Mouse (Mus musculus): Measurements from ENCODE around the gene Fbxo41. TPM values are rescaled to one million over a fixed set of nuclear protein-coding genes. Genes with fewer than 3 reads are reported as not detected.

The Fbxo41 gene
- polyA plus RNA-seq, 1 experiment from 2014 or later, result 0.45 TPM

DNA sequence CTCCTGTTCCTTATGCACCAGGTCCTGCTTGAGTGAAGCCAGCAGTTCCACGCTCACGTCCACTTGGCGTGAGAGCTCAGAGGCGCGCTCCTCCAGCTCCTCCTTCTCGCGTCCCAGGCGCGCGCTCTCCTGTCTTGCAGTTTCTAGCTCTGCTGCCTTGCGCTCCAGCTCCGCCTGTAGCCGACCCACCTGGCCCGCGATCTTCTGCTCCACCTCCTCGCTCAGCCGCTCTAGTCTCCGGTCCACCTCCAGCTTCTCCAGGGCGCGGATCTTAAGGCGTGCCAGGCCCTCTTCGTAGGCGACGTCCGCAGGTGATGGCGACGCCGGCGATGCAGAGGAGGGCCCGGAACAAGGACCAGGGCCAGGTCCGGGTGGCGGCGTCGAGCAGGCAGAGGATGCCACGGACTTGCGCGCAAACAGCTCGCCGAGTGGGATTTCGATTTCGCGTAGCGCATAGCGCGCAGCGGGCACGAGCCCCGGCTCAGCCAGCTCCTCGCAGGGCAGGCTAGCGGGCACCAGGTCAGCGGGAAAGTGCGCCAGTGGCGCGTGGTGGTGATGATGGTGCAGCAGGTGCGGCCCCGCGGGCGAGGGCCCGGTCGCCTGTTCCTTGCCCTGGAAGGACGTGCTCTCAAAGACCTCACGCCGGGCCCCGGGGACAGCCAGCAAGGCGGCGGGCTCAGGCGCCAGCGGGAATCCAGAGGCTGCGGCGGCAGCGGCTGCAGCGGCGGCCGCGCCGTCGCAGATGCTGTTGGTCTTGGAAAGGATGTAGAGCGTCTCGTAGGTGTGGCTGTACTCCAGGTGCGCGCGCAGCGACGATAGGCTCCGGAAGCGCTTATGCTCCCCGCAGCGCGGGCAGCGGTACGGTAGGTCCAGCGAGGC lies 18.7 kb downstream of the Fbxo41 start:
- peaks cover 56% of the 10 kb centered on the region for H3K27me3 ChIP-seq (replicated peaks; ENCODE audit: control insufficient read depth, insufficient read depth, low read length)
- peak overlapping the region; percentile 29; the same call in 1 of the 2 replicates for H3K4me3 ChIP-seq (ENCODE audit: low read depth, low read length)
- H3K9ac ChIP-seq (ENCODE audit: low read length), result no peak overlapping the region
- DNase-seq (ENCODE audit: low spot score) (peak; percentile 63), ATAC-seq (replicated peaks; ENCODE audit: low FRiP score, low TSS enrichment, low read depth) (peak; percentile 60; the same call in 1 of the 2 replicates)
- 3% methylated on average over 90 of the region's 92 CpGs for WGBS
- no peaks in the 10 kb centered on the region for H3K36me3 ChIP-seq (ENCODE audit: control insufficient read depth, insufficient read depth, low read length)
- no peaks in the 10 kb centered on the region for H3K4me1 ChIP-seq (replicated peaks; ENCODE audit: control insufficient read depth, insufficient read depth, low read length)
- H3K9me3 ChIP-seq (ENCODE audit: control insufficient read depth, low read length), result no peaks in the 10 kb centered on the region
- no peak overlapping the region for H3K27ac ChIP-seq (ENCODE audit: low read depth)
- peak overlapping the region; percentile 48 for H3K4me2 ChIP-seq (ENCODE audit: low read length)

DNA sequence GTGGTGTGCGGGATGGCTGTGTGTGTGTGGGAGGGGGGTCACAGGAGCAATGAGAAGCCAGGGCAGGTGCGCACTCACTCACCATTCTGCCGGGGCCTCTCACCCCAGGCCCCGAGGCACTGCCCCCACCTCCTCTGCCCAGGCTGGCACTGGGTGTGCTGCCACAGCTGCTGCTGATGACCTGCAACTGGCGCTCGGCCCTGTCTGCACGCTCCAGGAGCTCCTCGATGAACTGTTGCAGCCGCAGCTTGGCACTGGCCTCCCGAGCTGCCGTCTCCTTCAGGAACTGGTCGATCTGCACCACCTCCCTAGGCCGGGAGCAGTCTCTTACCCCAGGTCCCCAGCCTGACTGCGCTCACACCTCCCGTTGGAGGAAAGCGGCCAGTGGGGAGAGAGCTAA lies 22.1 kb downstream of the Fbxo41 start:
- Histone ChIP-seq H3K4me2 (ENCODE audit: low read length) (no peak overlapping the region), H3K27me3 (replicated peaks; ENCODE audit: control insufficient read depth, insufficient read depth, low read length) (peaks cover 54% of the 10 kb centered on the region), H3K9ac (ENCODE audit: low read length) (no peak overlapping the region), H3K36me3 (ENCODE audit: control insufficient read depth, insufficient read depth, low read length) (no peaks in the 10 kb centered on the region), H3K27ac (ENCODE audit: low read depth) (no peak overlapping the region), H3K4me1 (replicated peaks; ENCODE audit: control insufficient read depth, insufficient read depth, low read length) (no peaks in the 10 kb centered on the region), H3K4me3 (ENCODE audit: low read depth, low read length) (no peak overlapping the region), H3K9me3 (ENCODE audit: control insufficient read depth, low read length) (no peaks in the 10 kb centered on the region)
- ATAC-seq (replicated peaks; ENCODE audit: low FRiP score, low TSS enrichment, low read depth) (no peak), DNase-seq (ENCODE audit: low spot score) (no peak)
- WGBS, result 60% methylated on average over 16 of the region's 16 CpGs

DNA sequence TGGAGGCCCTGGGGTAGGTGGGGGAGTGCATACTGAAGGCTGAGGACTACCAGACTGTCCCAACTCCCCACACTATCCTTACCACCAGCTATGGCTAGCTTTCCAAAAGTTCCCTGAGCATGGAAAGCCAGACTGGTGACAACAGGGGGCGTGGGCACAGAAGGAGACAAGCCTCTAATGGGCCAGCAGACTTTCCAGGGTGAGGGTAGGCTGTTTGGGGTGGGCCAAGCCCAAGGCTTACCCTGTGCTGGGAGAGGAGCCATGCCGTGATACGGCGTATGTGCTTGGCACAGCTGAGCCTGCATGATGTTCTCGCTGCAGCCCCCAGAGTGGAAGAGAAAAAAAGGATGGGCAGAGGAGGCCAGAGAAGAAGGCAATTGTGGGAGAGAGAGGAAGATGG lies 22.8 kb downstream of the Fbxo41 start:
- WGBS, result 85% methylated on average over 5 of the region's 5 CpGs

DNA sequence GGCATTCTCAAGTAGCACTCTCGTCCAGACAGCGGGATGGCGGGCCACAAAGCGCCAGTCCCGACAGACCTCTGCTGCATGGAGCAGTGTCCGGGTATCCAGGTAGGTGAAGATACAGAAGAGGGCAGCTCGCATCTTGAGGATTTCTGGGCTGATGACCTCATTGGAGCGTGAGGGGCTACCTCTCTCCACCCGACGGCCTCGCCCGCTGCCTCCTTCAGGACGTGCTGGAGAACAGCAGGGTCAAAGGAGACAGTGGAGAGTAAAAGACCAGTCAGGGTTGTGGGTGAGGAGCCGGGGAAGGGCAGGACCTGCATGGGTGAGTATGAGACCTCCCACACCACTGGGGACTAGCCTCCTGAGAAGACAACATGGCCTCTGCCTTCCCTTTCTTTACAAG lies 24.4 kb downstream of the Fbxo41 start:
- Histone ChIP-seq H3K4me1 (replicated peaks; ENCODE audit: control insufficient read depth, insufficient read depth, low read length) (no peaks in the 10 kb centered on the region), H3K27ac (ENCODE audit: low read depth) (no peak overlapping the region)
- no peak for ATAC-seq (replicated peaks; ENCODE audit: low FRiP score, low TSS enrichment, low read depth)

More for the DNA sequence above, 22.8 kb downstream of the Fbxo41 start:
- Histone ChIP-seq H3K27me3 (replicated peaks; ENCODE audit: control insufficient read depth, insufficient read depth, low read length) (peaks cover 47% of the 10 kb centered on the region), H3K4me3 (ENCODE audit: low read depth, low read length) (no peak overlapping the region), H3K9ac (ENCODE audit: low read length) (no peak overlapping the region), H3K36me3 (ENCODE audit: control insufficient read depth, insufficient read depth, low read length) (no peaks in the 10 kb centered on the region), H3K4me2 (ENCODE audit: low read length) (no peak overlapping the region), H3K4me1 (replicated peaks; ENCODE audit: control insufficient read depth, insufficient read depth, low read length) (no peaks in the 10 kb centered on the region), H3K27ac (ENCODE audit: low read depth) (no peak overlapping the region), H3K9me3 (ENCODE audit: control insufficient read depth, low read length) (no peaks in the 10 kb centered on the region)
- no peak for DNase-seq (ENCODE audit: low spot score)
- no peak for ATAC-seq (replicated peaks; ENCODE audit: low FRiP score, low TSS enrichment, low read depth)

DNA sequence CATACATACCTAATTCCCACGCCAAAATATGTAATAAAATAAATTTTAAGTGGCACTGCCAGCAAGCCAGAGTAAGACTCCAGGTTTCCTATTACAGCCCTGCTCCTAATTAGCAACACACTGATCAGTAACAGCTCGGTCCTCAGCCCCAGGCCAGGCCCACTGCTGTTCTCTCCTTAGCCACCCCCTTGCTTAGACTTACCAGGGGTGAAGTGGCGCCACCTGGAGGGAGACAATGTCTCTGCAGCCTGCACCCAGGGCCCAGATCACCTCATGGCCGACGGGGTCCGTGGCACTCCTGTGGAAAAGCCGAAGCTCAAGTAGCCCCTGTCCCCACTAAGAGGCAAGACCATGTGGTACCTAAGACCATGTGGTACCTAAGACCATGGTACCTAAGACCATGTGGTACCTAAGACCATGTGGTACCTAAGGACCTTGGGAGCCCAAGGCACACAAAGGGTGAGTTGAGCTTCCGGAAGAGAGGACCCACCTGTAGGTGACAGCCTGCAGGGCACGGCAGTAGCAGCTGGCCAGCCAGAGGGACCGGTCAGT lies 25.4 kb downstream of the Fbxo41 start:
- DNase-seq (ENCODE audit: low spot score) (no peak), ATAC-seq (replicated peaks; ENCODE audit: low FRiP score, low TSS enrichment, low read depth) (0 out of 2 replicates have a peak, but pooled peaks have one; percentile 15)
- Histone ChIP-seq H3K36me3 (ENCODE audit: control insufficient read depth, insufficient read depth, low read length) (no peaks in the 10 kb centered on the region), H3K9me3 (ENCODE audit: control insufficient read depth, low read length) (no peaks in the 10 kb centered on the region), H3K4me1 (replicated peaks; ENCODE audit: control insufficient read depth, insufficient read depth, low read length) (no peaks in the 10 kb centered on the region), H3K9ac (ENCODE audit: low read length) (no peak overlapping the region), H3K4me2 (ENCODE audit: low read length) (no peak overlapping the region), H3K4me3 (ENCODE audit: low read depth, low read length) (no peak overlapping the region), H3K27ac (ENCODE audit: low read depth) (no peak overlapping the region), H3K27me3 (replicated peaks; ENCODE audit: control insufficient read depth, insufficient read depth, low read length) (peaks cover 22% of the 10 kb centered on the region; the same call in 1 of the 2 replicates)
- WGBS, result 35% methylated on average over 10 of the region's 10 CpGs

More for the DNA sequence above, 24.4 kb downstream of the Fbxo41 start:
- peaks cover 31% of the 10 kb centered on the region for H3K27me3 ChIP-seq (replicated peaks; ENCODE audit: control insufficient read depth, insufficient read depth, low read length)
- H3K4me3 ChIP-seq (ENCODE audit: low read depth, low read length), result no peak overlapping the region
- H3K9me3 ChIP-seq (ENCODE audit: control insufficient read depth, low read length), result no peaks in the 10 kb centered on the region
- no peak overlapping the region for H3K9ac ChIP-seq (ENCODE audit: low read length)
- no peaks in the 10 kb centered on the region for H3K36me3 ChIP-seq (ENCODE audit: control insufficient read depth, insufficient read depth, low read length)
- no peak for DNase-seq (ENCODE audit: low spot score)
- WGBS, result 45% methylated on average over 14 of the region's 14 CpGs
- H3K4me2 ChIP-seq (ENCODE audit: low read length), result no peak overlapping the region

DNA sequence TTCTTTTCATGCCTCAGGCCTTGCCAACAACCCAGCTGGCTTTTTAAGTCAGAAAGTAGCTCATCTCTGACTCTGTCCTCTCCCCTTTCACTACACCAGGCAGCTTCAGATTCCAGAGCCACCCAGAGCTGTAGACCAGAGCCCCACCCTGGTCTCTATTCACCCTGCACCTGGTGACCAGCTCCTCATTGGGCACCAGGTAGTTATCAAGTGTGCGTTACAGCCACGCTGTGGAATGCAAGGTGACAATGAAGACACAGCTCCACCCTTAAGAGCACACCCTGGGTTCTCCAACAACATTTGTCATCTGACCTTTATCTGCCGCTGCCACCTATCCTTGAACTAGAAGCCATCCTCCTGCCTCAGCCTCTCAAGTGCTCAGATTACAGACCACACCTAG lies 27.2 kb downstream of the Fbxo41 start:
- Histone ChIP-seq H3K4me1 (replicated peaks; ENCODE audit: control insufficient read depth, insufficient read depth, low read length) (no peaks in the 10 kb centered on the region), H3K9me3 (ENCODE audit: control insufficient read depth, low read length) (no peaks in the 10 kb centered on the region), H3K27ac (ENCODE audit: low read depth) (no peak overlapping the region), H3K4me3 (ENCODE audit: low read depth, low read length) (no peak overlapping the region), H3K9ac (ENCODE audit: low read length) (no peak overlapping the region), H3K27me3 (replicated peaks; ENCODE audit: control insufficient read depth, insufficient read depth, low read length) (peaks cover 11% of the 10 kb centered on the region; the same call in 1 of the 2 replicates), H3K36me3 (ENCODE audit: control insufficient read depth, insufficient read depth, low read length) (no peaks in the 10 kb centered on the region), H3K4me2 (ENCODE audit: low read length) (no peak overlapping the region)
- WGBS, result 81% methylated on average over 3 of the region's 3 CpGs
- ATAC-seq (replicated peaks; ENCODE audit: low FRiP score, low TSS enrichment, low read depth), result no peak
- DNase-seq (ENCODE audit: low spot score), result no peak

DNA sequence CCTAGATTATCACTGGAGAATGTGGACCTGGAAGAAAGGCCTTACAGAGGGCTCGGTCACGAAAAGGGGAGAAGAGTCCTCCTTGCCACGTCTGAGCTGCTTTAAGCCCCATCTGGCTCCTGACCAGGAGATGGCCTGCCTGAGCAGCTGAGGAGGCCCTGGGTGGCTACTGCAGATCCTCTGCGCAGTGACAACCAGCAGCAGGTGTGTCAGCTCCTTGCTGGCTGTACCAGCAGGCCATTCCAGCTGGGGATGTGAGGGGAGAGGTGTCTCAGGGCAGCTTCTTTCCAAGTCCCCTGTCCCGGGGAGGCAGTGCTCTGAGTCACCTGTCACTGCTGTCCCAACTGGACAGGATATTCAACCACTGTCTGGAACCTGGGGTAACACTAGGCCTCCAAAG lies 30.3 kb downstream of the Fbxo41 start:
- Histone ChIP-seq H3K36me3 (ENCODE audit: control insufficient read depth, insufficient read depth, low read length) (peaks cover 20% of the 10 kb centered on the region), H3K27me3 (replicated peaks; ENCODE audit: control insufficient read depth, insufficient read depth, low read length) (peaks cover 2% of the 10 kb centered on the region; the same call in 1 of the 2 replicates), H3K4me1 (replicated peaks; ENCODE audit: control insufficient read depth, insufficient read depth, low read length) (no peaks in the 10 kb centered on the region), H3K4me3 (ENCODE audit: low read depth, low read length) (no peak overlapping the region), H3K27ac (ENCODE audit: low read depth) (no peak overlapping the region), H3K9me3 (ENCODE audit: control insufficient read depth, low read length) (no peaks in the 10 kb centered on the region), H3K9ac (ENCODE audit: low read length) (no peak overlapping the region), H3K4me2 (ENCODE audit: low read length) (no peak overlapping the region)
- no peak for ATAC-seq (replicated peaks; ENCODE audit: low FRiP score, low TSS enrichment, low read depth)
- DNase-seq (ENCODE audit: low spot score), result no peak
- WGBS, result 56% methylated on average over 5 of the region's 5 CpGs

DNA sequence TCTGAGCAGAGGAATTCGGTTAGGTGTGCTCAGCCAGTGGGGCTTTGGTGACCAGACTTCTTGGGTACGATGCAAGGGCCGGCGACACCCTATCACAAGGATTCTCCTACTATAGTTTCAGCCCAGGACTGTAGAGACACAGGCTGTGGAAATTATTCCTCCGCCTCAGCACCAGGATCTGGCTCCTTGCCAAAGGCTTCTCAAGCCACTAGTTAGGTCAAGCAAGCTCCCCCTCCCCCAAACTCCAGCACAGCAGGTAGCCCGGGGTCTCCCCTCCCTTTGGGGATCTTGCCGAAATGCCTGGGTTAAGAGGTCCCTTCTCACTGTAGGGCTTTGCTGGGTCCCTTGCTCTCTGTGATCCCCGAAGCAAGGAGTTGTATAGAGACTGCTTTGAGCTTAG lies 30.8 kb downstream of the Fbxo41 start:
- DNase-seq (ENCODE audit: low spot score) (no peak), ATAC-seq (replicated peaks; ENCODE audit: low FRiP score, low TSS enrichment, low read depth) (no peak)
- Histone ChIP-seq H3K9ac (ENCODE audit: low read length) (no peak overlapping the region), H3K4me3 (ENCODE audit: low read depth, low read length) (no peak overlapping the region), H3K27me3 (replicated peaks; ENCODE audit: control insufficient read depth, insufficient read depth, low read length) (no peaks in the 10 kb centered on the region), H3K4me2 (ENCODE audit: low read length) (no peak overlapping the region), H3K9me3 (ENCODE audit: control insufficient read depth, low read length) (no peaks in the 10 kb centered on the region), H3K27ac (ENCODE audit: low read depth) (no peak overlapping the region), H3K36me3 (ENCODE audit: control insufficient read depth, insufficient read depth, low read length) (peaks cover 26% of the 10 kb centered on the region), H3K4me1 (replicated peaks; ENCODE audit: control insufficient read depth, insufficient read depth, low read length) (no peaks in the 10 kb centered on the region)
- WGBS, result 59% methylated on average over 8 of the region's 8 CpGs
